Mouse (Mus musculus) cerebellum, adult 8-10 months (tissue): ENCODE measurements at regions not wholly inside any gene's neighbourhood (a gene's known extent, or its start where the extent isn't known, plus 50 kb on each side); places are given as distances from the start of the nearest gene placed in this dataset.

Experiments
- DNase-seq: peaks from one replicate; pipeline ENCODE4 v3.0.0; 2022

- DNase-seq = no peak
Observed at GRCm38 (mm10) chr6:133170548-133170947, 65.8 kb downstream of the Smim10l1 start.

GRCm38 (mm10) chr6:133171286-133171685, 66.6 kb downstream of the Smim10l1 start:
- no peak for DNase-seq

GRCm38 (mm10) chr6:133206173-133206572, 85.8 kb upstream of the 5530400C23Rik start:
- DNase-seq = peak; percentile 21
